Mouse (Mus musculus): ENCODE measurements around the gene Depp1. TPM values are rescaled to one million over a fixed set of nuclear protein-coding genes. Genes with fewer than 3 reads are reported as not detected.
A peak's percentile ranks its signal among the peaks of the same experiment; 100 is the strongest.

Depp1 gene
- polyA plus RNA-seq, 1 experiment = 70.1 TPM

DNA sequence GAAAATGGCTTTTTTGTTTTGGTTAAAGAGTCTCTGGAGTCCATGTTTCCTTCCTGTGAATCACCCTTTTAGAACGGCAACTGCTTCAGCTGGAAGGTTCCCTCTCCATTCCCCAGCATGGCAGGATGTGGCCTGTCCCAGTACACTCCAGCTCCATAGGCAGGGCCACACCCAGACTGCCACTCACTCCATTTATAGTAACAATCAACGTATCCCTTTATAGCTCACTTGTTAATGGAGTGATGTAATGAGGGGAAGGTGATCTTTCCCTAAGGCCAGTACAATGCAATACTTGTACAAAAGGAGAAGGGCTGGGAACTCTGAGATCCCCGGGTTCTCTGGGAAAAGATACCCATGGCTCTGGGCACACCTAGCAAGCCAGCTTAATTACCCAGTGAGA, 6.1 kb upstream of the Depp1 start:
- Histone ChIP-seq H3K4me3 (replicated peaks; ENCODE audit: extremely low read depth, low read depth, low read length) (no peak overlapping the region), H3K4me1 (ENCODE audit: control insufficient read depth, insufficient read depth, low read length) (peaks cover 25% of the 10 kb centered on the region)
- 24% methylated on average over 3 of the region's 3 CpGs for WGBS
- TF ChIP-seq POLR2A (IDR thresholded peaks at IDR 0.05; ENCODE audit: borderline replicate concordance, extremely low read depth, low read depth, low read length) (no peak), CTCF (IDR thresholded peaks at IDR 0.05; ENCODE audit: insufficient read depth, low read length) (no peak)
- DNase-seq = no peak

GRCm38 (mm10) chr6:116647763-116648162, 2.6 kb upstream of the Depp1 start:
- H3K4me1 ChIP-seq (ENCODE audit: control insufficient read depth, insufficient read depth, low read length) = peaks cover 25% of the 10 kb centered on the region
- H3K4me3 ChIP-seq (replicated peaks; ENCODE audit: extremely low read depth, low read depth, low read length) = no peak overlapping the region
- no peak for TF ChIP-seq CTCF (IDR thresholded peaks at IDR 0.05; ENCODE audit: insufficient read depth, low read length)
- TF ChIP-seq POLR2A (IDR thresholded peaks at IDR 0.05; ENCODE audit: borderline replicate concordance, extremely low read depth, low read depth, low read length) = no peak
- no peak for DNase-seq
- 49% methylated on average over 12 of the region's 12 CpGs for WGBS

DNA sequence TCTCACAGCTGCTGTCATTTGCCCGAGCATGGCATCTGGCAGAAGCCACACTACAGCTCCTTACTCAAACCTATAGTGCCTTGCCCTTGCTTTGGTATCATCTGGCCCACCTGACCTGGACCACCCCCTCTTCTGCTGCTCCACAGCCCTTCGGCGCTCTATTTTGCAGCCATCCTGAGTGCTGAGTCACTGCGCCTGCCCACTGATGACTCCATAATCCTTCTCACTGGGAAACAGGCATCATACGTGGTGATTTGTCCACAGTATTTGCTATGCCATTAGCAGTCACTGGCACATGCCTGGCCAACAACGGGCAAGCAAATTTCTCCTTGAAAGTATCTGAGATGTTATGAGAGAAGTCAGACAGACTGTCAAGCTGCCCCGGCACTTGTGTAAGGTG, 598 bp upstream of the Depp1 start:
- H3K4me3 ChIP-seq (replicated peaks; ENCODE audit: extremely low read depth, low read depth, low read length) = no peak overlapping the region
- TF ChIP-seq CTCF (IDR thresholded peaks at IDR 0.05; ENCODE audit: insufficient read depth, low read length) (no peak), POLR2A (IDR thresholded peaks at IDR 0.05; ENCODE audit: borderline replicate concordance, extremely low read depth, low read depth, low read length) (no peak)
- no peak for DNase-seq
- WGBS = 54% methylated on average over 7 of the region's 7 CpGs
- peaks cover 10% of the 10 kb centered on the region for H3K4me1 ChIP-seq (ENCODE audit: control insufficient read depth, insufficient read depth, low read length)

- peaks cover 10% of the 10 kb centered on the region for H3K4me1 ChIP-seq (ENCODE audit: control insufficient read depth, insufficient read depth, low read length)
- 20% methylated on average over 20 of the region's 20 CpGs for whole genome bisulfite sequencing
- peak overlapping the region; percentile 80 for H3K4me3 ChIP-seq (replicated peaks; ENCODE audit: extremely low read depth, low read depth, low read length)
- DNase-seq = peak; percentile 66
- peak; percentile 75 for TF ChIP-seq CTCF (IDR thresholded peaks at IDR 0.05; ENCODE audit: insufficient read depth, low read length)
- TF ChIP-seq POLR2A (IDR thresholded peaks at IDR 0.05; ENCODE audit: borderline replicate concordance, extremely low read depth, low read depth, low read length) = peak; percentile 49; the same call in 1 of the 2 replicates
Observed at GRCm38 (mm10) chr6:116651437-116652118, 1.2 kb downstream of the Depp1 start.

DNA sequence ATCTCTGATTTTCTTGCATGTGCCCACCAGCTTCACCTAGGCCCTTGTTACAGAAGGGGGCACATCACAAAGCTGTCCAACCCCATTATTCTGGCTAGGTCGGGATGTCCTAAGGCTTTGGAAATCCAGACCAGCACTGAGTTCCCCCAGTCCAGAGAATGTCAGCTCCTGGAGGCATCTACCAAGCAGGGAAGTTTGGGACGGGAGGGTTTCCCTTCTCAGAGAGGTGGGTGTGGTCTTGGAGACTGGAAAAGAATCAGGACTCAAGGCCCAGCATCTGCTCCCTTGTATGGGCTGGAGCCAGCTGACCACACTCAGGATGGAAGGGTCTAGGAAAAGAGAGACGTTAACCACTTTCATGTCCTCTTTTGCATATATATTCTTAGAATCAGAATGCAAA, 2.8 kb downstream of the Depp1 start:
- 60% methylated on average over 3 of the region's 3 CpGs for WGBS
- TF ChIP-seq CTCF (IDR thresholded peaks at IDR 0.05; ENCODE audit: insufficient read depth, low read length) (no peak), POLR2A (IDR thresholded peaks at IDR 0.05; ENCODE audit: borderline replicate concordance, extremely low read depth, low read depth, low read length) (no peak)
- peaks cover 5% of the 10 kb centered on the region; the same call in 1 of the 2 replicates for H3K4me1 ChIP-seq (ENCODE audit: control insufficient read depth, insufficient read depth, low read length)
- no peak for DNase-seq
- H3K4me3 ChIP-seq (replicated peaks; ENCODE audit: extremely low read depth, low read depth, low read length) = no peak overlapping the region

- peak; percentile 9; the same call in 1 of the 2 replicates for TF ChIP-seq CTCF (IDR thresholded peaks at IDR 0.05; ENCODE audit: insufficient read depth, low read length)
- TF ChIP-seq POLR2A (IDR thresholded peaks at IDR 0.05; ENCODE audit: borderline replicate concordance, extremely low read depth, low read depth, low read length) = peak; percentile 49; the same call in 1 of the 2 replicates
- Histone ChIP-seq H3K4me1 (ENCODE audit: control insufficient read depth, insufficient read depth, low read length) (peaks cover 5% of the 10 kb centered on the region; the same call in 1 of the 2 replicates), H3K4me3 (replicated peaks; ENCODE audit: extremely low read depth, low read depth, low read length) (no peak overlapping the region)
- 48% methylated on average over 9 of the region's 9 CpGs for WGBS
- DNase-seq = no peak
Observed at GRCm38 (mm10) chr6:116653684-116654454, 3.5 kb downstream of the Depp1 start.

DNA sequence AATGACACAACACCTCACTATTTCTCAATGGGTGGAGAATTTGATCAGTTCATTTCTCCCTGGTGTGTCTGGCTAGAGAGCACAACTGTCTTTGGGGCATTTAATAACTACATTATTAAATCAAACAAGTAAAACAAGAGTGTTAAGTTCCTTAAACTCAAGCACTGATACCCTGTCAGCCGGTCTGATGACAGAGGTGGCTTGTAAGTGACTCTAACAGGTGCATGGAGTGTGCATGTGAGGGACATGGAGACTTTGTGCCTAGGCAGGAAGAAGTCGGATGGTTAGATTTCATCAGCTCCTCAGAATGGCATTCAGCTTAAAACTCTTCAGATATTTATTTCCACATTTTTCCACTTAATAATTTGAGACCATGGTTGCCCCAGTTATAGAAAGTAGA, 13.0 kb downstream of the Depp1 start:
- 71% methylated on average over 2 of the region's 2 CpGs for WGBS
- no peak for DNase-seq
- Histone ChIP-seq H3K4me3 (replicated peaks; ENCODE audit: extremely low read depth, low read depth, low read length) (no peak overlapping the region), H3K4me1 (ENCODE audit: control insufficient read depth, insufficient read depth, low read length) (no peaks in the 10 kb centered on the region; the same call in 1 of the 2 replicates)
- TF ChIP-seq POLR2A (IDR thresholded peaks at IDR 0.05; ENCODE audit: borderline replicate concordance, extremely low read depth, low read depth, low read length) (no peak), CTCF (IDR thresholded peaks at IDR 0.05; ENCODE audit: insufficient read depth, low read length) (no peak)

GRCm38 (mm10) chr6:116664031-116664430, 13.6 kb downstream of the Depp1 start:
- Histone ChIP-seq H3K4me3 (replicated peaks; ENCODE audit: extremely low read depth, low read depth, low read length) (no peak overlapping the region), H3K4me1 (ENCODE audit: control insufficient read depth, insufficient read depth, low read length) (no peaks in the 10 kb centered on the region; the same call in 1 of the 2 replicates)
- DNase-seq = no peak
- TF ChIP-seq CTCF (IDR thresholded peaks at IDR 0.05; ENCODE audit: insufficient read depth, low read length) (no peak), POLR2A (IDR thresholded peaks at IDR 0.05; ENCODE audit: borderline replicate concordance, extremely low read depth, low read depth, low read length) (no peak)
- WGBS = 78% methylated on average over 6 of the region's 6 CpGs

DNA sequence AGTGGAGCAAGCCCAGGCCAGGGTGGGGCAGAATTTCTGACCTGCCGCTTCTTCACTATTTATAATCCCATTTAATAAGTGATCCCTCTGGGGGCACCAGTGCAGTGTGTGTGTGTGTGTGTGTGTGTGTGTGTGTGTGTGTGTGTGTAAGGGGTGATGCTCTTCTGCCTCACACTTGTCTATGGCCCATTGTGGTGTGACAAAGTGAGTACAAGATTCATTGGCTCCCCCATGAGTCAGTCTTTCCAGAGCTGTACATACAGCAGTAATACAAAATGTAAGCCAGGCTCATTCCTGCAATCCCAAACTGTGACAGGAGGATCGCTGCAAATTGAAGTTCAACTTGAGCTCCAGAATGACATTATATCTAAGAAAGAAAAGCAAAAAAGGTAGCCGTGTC, 14.4 kb downstream of the Depp1 start:
- TF ChIP-seq CTCF (IDR thresholded peaks at IDR 0.05; ENCODE audit: insufficient read depth, low read length) (no peak), POLR2A (IDR thresholded peaks at IDR 0.05; ENCODE audit: borderline replicate concordance, extremely low read depth, low read depth, low read length) (no peak)
- DNase-seq = no peak
- H3K4me1 ChIP-seq (ENCODE audit: control insufficient read depth, insufficient read depth, low read length) = no peaks in the 10 kb centered on the region; the same call in 1 of the 2 replicates
- 77% methylated on average over 3 of the region's 3 CpGs for WGBS
- no peak overlapping the region for H3K4me3 ChIP-seq (replicated peaks; ENCODE audit: extremely low read depth, low read depth, low read length)

All from lung, adult 2 months (tissue).